Mouse (Mus musculus): ENCODE measurements at regions not wholly inside any gene's neighbourhood (a gene's known extent, or its start where the extent isn't known, plus 50 kb on each side); places are given as distances from the start of the nearest gene placed in this dataset.

DNA sequence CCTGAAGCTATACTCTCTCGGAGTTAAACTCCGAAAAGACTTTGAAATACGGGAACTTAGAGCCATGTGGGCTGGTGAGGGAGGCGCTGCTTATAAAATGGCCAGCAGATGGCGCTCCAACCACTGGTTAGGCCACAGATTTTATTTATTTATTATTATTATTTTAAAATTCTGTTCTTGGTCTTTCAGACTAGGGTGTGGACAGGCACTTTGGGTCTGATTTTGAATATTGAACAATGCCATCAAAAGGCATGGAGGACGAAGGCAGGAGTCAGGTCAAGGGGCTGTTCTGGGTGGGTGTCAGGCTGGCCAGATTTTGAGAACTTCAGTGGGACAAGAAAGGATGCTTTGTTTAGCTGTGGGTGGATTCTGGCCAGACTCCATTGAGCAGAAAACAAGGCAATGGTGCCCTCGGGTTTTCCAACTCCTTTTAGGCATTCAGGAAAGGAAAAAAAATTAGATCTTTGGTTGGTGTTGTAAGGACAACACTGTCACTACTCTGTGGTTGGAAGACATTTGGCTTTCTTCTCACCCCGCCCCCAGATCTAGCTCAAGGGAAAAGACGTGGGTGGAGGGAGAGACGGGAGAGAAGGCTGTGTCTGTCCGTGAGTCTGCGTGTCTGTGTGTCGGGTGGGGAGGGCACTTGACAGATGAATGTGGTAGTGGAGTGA, 319.5 kb downstream of the Med13l start:
- DNase-seq (ENCODE audit: inconsistent age in 2 of 2, low spot score in 1 of 2) = peak; percentile 87 to 96

DNA sequence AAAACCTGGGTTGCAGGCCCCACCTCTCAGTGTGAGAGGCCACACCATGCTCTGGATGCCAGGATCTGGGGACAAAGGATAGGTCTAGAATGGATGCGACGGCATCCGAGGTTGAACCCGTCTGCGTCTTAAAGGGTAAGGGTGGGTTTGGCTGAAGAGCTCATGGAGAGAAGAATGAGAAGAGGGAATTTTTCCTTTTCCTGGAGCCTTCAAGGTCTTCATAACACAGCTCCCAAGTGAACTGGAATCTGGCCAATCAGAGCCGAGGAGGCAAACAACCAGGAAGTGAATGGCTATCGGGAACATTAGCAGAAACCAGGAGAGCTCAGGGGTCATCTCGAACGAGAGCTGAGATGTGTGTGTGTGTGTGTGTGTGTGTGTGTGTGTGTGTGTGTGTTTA, 320.1 kb downstream of the Med13l start:
- DNase-seq (ENCODE audit: inconsistent age in 2 of 2, low spot score in 1 of 2) = peak; percentile 75 to 92

DNA sequence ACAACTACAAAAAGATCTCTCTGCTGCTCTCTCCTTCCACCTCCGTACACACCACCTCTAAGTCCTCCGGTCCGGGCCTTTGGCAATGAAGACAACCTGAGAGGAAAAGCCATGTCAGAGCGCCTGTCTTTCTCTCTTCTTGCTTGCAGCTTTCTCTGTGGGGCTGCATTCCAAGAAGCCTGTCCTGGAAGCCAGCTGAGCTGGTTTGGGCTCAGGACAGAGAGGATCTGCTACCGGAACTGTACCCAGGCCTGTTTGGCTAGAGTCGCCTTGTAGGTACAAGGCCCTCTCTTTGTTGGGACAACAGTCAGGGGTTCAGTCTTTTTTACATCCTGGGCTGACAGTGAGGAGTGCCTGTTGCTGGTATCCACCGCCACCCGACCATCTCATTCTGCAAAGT, 321.4 kb downstream of the Med13l start:
- no peak for DNase-seq (ENCODE audit: inconsistent age in 2 of 2, low spot score in 1 of 2)

DNA sequence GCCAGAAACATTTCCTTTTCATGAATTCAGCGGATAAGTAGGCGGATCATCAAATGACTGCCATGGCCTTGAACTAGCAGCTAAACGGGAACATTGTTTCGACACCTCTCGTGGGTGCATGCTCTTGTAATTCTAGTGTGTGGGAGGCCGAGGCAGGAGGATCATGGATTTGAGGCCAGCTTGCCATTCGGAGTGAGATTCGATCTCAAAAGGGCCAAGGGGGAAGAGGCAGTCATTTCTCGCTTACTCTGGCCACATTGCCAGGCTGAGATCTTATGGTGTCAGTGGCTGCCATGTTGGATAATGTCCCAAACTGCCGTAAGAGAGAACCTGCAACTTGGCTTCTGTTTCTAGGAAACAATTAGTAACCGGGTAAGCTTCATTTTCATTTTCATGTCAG, 327.7 kb downstream of the Med13l start:
- no peak for DNase-seq (ENCODE audit: inconsistent age in 2 of 2, low spot score in 1 of 2)

DNA sequence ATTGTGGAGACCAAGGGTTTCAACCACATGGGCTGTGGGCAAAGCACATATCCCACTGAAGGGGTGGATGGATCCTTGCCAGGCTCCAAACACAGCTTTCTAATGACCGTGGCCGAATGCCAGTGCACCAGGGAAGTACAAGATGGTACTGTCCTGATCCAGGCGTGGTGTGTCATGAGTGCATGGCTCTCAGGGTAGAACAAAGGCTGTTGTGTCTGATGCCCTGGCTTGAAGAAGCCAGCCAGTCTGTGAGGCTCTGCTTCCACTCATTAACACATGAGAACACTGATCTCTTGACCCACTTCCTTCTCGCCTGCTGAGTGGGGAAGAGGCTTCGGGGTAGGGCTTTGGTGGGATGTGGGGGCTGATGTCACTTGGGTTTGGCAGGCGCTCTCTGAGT, 330.7 kb downstream of the Med13l start:
- no peak for DNase-seq (ENCODE audit: inconsistent age in 2 of 2, low spot score in 1 of 2)

DNA sequence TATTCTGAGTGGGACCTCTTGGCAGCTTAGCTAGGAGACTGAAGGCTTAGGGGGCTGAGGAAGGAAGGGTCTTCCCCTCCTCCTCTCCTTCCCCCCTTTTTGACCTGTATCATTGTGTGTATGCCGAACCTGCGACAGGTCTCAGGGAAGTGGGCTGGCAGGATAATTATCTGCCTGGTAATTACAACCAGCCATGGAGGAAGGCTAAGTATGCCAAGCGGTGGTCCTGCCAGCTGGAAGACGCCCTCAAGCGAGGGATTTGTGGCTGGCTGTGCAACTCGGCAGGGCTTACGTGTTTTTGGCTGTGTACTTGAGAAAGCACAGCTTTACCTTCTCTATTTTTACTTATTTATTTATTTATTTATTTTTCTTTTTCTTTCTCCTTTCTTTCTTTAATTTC, 347.7 kb downstream of the Med13l start:
- no peak for DNase-seq (ENCODE audit: inconsistent age in 2 of 2, low spot score in 1 of 2)

DNA sequence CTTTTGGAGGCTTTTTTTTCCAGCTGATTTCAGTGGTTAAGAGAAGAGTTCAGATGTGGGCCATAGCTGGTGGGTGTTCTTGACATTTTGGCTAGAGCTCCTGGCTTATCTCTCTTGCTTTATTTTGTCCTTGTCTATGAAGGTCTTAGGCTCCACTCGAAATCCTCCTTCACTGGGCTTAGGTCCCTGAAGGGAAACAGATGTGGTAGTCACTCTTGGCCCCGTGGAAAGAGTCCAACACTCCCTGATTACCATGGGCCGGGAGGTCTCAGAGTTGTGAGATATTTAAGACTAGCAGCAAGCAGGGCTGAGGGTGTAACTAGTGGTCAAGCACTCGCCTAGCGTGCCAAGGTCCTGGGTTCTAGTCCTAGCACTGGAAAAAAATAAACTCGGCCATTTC, 349.3 kb downstream of the Med13l start:
- peak; percentile 54 to 86 for DNase-seq (ENCODE audit: inconsistent age in 2 of 2, low spot score in 1 of 2)

DNA sequence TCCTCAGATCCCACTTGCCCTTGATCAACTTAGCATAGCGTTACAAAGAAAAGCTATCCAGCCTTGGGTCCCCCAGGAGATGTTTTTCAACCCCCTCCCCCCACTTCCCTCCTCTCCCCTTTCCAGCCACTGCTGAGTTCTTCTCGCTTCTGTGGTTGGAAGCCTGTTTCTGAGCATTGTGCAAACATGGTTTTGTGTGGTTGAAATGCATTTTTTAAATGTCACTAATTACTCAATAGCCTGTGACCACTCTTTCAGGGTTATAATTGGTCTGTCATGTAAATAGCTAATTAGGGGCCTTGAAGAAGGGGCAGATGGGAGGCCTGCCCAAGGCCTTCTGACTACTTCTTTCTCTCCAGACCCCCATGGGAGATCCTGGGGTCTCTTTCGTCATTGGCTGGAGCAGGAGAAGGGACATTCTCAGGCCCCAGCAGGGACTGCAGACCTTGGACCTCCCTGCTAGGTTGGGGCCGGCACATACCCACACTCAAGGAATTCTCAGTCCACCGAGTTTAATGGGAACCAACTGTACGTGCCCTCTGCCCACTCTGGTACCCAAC, 353.8 kb downstream of the Med13l start:
- DNase-seq (ENCODE audit: inconsistent age in 2 of 2, low spot score in 1 of 2) = peak in 1 of 2 experiments; percentile 68

DNA sequence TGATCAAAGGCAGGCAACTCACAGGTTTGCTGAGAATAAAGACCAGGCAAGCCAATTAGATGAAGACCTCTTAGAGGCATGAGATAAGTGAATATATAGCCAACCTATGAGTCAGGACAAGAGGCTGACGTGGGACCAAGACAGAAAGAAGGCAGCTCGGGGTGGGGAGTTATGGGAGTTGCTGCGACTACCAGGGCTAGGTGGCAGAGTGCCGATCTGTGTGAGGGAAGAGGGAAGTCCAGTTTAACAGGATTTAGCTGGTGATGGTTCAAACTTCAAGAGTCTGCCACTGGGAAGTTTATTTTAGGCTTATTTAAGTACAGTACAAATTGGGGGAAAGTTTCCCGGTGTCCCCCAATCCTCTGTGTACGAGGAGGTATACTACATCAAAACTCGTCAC, 362.9 kb downstream of the Med13l start:
- no peak for DNase-seq (ENCODE audit: inconsistent age in 2 of 2, low spot score in 1 of 2)

DNA sequence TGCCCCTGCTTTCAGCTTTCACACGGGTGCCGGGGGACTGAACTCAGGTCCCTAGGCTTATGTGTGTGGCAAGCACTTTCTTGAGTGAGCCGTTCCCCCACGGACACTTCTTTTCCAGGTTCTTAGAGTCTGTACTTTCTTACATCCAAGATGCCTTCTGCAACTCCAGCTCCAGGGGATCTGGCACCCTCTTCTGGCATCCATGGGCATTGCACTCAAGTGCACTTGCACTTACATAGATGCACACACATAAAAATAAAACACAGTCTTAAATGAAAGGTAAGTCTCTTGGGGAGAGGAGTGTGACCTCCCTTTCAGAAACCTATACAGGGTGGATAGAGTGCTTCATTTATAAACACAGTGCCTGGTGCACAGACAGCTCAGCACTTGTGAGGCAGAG, 368.6 kb downstream of the Med13l start:
- DNase-seq (ENCODE audit: inconsistent age in 2 of 2, low spot score in 1 of 2) = peak in 1 of 2 experiments; percentile 42

DNA sequence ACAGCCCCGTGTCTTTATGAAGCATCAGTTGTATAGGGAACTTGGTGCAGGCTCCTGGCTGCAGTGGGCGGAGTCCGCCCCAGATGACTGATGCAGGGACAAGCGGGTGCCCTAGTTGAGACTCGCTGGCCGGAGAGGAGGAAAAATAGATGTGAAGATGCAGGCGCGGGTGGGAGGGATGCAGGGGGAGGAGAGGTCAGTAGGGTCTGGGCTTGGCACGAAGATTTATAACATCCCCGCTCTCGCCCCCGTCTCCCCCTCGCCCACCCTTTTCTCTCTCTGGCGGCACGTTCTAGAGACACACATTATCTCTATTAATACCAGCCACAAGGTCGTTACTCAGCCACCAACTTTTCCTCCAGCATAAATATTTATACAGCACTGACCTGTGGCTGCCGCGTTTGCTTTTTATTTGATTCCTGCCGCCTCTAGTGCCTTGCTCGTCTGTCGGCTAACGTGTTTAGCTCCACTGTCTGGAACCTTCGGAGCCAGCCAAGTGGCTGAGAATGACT, 369.6 kb downstream of the Med13l start:
- peak in 1 of 2 experiments; percentile 60 for DNase-seq (ENCODE audit: inconsistent age in 2 of 2, low spot score in 1 of 2)

DNA sequence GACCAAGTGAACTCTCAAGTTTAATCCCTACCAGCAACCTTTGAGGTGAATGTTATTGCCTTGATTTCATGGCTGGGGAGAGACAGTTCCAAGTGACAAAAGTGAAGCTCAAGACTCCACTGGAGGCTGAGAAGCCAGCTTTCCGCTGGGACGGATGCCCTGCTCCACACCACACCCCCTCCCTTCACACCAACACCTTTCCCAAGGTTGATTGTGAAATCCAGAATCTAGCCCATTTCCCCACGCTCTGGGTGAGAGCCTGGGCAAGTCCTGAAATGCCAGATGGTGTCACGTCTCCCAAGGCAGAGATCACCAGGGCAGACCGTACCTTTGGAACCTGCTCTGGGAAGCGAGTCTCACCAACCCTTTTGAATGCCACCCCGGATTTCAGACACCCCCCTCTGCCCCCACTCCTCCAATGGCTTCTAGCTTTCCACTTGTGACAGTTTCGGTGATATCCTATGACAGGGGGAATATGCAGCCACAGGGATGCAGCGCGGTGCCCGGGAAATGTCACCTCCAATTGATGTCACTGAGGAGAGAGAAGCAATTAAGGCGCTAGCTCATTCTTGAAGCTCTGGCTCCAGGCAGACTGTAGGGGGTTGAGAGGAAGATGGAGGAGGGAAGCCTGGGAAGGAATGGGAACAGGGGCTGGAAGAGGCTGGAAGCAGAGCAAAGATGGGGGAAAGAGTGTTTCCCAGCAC, 379.0 kb downstream of the Med13l start:
- no peak for DNase-seq (ENCODE audit: inconsistent age in 2 of 2, low spot score in 1 of 2)

DNA sequence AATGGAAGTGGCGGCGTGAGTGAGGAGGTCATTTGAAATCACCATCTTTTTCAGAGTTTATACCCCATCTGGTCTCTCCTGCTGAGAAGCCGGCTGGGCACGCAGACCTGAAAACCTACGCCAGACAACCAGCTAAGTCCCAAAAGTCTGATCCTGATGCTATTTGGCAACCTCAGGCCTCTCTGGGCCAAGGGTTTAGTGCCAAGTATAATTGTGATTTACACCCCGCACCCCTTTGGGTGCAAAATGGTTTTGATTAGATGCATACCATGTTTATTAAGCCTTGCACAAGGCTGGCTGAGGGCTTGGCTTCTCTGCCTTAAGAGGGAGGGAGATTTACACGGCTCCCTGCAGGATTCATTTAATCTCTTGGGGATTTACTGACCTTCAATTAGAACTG, 383.8 kb downstream of the Med13l start:
- no peak for DNase-seq (ENCODE audit: inconsistent age in 2 of 2, low spot score in 1 of 2)

DNA sequence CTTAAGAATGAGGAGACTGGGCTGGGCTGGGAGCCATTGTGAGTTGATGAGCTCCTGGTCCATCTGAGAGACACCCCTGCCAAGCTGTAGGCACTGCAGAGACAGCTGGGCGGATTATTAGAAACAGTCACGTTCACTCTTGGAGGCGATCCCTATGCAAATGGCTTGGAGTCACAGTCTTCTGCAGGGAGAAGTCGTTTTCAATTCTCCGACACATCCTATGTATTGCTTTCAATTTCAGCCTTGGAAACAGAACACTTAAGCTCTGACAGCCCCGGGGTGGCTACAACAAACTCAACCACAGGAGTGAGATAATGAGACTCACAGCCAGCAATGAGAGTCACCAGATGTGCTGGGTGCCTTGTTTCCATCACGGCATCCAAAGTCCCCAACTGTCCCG, 385.6 kb downstream of the Med13l start:
- DNase-seq (ENCODE audit: inconsistent age in 2 of 2, low spot score in 1 of 2) = no peak

DNA sequence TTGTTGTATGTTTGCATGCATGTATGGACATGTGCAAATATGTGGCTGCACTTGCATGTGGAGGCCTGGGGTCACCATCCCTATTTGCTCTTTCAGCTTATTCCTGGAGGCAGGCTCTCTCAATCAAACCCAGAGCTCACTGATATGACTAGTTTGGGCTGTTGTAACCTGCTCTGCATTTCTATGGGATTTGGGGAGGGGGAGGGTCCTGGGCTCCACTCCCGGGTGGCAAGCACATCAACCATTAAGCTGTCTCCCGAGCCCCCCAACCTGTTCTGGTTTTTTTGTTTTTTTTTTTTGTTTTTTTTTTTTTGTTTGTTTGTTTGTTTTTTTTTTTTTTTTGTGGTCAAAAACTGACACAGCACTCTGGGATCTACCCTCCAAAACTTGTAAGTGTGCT, 386.5 kb downstream of the Med13l start:
- no peak for DNase-seq (ENCODE audit: inconsistent age in 2 of 2, low spot score in 1 of 2)

DNA sequence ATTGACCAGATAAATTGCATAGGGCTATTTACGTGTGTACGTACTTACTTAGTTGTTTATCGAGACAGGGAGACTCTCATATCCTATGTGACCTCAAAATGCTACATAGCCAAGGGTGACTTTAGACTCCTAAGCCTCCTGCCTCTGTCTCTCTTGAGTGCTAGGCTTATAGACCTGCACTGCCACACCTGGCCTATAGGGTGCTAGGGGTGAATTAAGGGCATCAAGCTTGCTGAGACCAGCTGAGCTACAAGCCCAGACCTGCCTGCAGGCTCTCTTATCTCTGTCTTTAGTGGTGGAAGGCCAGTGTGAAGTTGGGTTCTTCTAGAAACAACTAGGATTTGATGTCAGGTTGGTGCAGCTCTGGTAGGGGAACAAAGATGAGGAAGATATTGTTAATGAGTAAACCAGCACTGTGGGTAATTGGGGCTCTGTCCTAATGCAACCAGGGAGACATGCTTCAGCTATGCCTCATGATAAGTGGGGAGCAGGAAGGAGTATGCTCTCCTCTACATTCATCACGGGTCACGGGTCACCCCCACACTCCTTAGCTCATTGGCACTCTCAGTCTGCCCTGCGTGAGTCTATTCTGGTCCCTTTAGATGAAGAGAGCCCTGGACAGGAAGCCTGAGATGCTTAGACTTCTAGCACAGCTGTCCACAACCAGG, 387.8 kb downstream of the Med13l start:
- DNase-seq (ENCODE audit: inconsistent age in 2 of 2, low spot score in 1 of 2) = no peak

DNA sequence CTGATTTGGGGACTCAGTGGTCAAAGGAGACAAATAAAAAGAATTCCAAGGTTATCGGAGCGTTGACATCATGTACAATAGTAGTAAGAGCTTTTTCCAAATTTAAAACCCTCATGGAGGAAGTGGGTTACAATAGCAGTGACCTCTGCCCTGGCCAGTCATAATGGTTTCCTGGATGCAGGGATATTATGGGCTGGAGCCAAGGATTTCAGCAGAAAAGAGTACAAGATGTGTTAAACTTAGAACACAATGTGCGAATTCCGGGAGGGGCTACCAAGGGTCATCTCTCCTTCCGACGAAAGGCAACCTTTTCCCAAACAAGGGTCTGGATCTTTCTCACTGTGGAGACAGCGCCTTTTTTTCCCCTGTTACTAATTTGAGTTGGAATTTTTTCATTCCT, 390.6 kb downstream of the Med13l start:
- peak; percentile 75 to 84 for DNase-seq (ENCODE audit: inconsistent age in 2 of 2, low spot score in 1 of 2)

DNA sequence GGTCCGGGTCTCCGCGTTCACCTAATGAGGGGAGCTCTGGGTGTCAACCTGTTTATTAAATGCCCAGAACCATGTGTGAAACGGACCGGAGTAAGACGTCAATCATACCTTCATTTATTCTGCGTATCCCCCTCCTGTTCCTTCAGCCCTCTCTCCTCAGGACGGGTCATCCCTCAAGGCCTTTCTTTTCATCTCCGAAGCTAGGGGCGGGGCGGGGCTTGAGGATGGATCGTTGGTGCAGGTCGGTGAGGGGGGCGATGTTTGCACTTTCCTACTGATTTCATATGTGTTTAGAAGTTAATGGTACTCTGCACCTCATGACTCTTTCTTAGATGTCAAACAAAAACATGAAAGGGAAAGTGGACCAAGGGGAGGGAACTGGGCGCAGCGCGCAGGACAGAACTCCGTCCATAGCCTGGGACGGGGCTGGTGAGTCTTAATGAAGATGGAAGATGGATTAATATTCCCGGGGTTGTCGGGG, 400.1 kb downstream of the Med13l start:
- peak; percentile 62 to 85 for DNase-seq (ENCODE audit: inconsistent age in 2 of 2, low spot score in 1 of 2)

DNA sequence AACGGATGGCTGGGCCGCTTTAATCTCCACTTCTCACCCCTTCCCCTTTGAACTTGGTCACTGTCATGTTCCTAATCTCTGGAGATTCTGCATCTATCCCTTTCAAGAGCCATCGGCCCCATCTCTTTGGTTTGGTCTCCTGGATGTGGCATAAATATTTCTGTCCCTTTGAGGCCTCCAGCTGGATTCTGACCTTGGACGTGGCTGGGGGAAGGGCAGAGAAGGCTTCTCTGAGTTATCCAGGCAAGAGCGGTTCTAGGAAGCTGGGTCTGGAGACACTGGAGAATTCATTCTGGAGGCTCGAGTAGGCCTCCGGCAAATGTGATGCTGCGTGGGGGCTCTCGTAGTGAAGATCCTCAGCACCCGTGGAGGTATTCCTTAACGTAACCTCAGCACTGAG, 400.6 kb downstream of the Med13l start:
- DNase-seq (ENCODE audit: inconsistent age in 2 of 2, low spot score in 1 of 2) = peak; percentile 74 to 87

DNA sequence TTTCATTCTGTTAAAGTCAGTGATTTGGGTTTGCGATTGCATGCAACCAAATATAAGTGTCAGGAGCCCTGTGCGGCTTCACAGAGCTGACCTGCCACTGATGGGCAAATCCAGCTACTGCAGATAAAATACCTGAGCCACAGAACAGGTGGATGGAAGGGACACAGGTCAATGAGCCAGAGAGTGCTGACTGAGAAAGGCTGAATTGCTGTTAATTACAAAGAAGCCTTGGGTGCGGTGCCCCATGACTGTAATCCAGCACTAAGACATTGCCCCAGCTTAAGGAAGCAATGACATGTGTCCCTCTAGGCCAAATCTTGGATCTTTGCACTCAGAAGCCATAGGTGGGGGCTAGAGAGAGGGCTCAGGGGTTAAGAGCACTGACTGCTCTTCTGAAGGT, 401.7 kb downstream of the Med13l start:
- no peak for DNase-seq (ENCODE audit: inconsistent age in 2 of 2, low spot score in 1 of 2)

DNA sequence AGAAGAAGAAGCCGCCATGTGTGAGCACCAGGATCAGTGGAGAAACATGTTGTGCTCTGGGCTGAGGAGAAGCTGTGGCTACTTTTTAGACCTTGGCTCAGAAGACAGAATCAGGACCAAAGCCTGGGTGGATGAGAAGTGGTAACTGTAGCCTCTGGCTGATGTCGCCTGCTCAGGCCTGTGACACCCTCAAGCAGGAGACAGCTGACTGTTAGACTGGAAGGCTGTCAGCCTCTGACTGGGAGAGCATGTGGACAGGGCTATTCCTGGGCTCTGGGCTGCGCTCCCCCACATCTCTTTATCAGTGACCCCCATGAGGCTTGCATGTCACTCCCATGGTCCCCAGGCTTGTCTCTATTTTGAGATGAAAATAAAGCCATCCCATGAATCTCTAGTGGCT, 402.5 kb downstream of the Med13l start:
- DNase-seq (ENCODE audit: inconsistent age in 2 of 2, low spot score in 1 of 2) = no peak

DNA sequence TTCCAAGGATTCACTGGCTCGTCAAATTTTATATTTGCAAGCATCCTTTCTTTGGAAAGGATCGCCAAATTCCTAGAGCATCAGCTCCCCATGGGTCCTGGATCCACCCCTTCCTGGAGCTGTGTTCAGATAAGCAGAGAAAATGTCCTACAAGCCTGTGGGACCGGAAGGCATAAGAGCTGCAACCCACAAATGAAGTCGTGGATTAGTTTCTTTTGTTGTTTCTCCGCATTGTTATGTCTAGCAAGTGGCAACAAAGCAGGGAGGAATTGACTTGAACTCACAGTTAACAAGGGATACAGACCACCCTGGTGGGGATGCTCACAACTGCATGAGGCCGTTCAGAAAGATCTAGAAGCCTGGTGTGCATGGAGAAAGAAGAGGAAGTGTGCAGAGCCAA, 406.4 kb downstream of the Med13l start:
- no peak for DNase-seq (ENCODE audit: inconsistent age in 2 of 2, low spot score in 1 of 2)

Data from adrenal gland, adult (tissue).